Mouse (Mus musculus): ENCODE data around the gene Sec1.

DNA sequence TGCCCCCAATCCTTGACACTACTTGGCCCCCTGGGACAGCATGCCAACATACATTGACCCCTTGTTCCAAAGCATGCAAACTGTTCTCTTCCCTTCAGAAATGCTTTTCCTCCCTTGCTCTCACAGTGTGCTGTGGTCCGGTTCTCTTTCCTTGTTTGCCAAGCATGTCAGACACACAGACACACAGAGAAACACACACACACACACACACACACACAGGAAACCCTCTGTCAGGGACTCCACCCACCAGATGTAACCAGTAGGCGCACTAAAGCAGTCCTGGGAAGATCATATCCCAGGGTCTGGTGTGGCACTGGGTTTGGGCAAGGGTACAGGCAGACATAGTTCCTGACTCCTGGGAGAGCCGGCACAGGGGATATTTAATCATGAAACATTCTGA lies 7.4 kb downstream of the Sec1 start:
- no peak for TF ChIP-seq CTCF (IDR thresholded peaks at IDR 0.05; ENCODE audit: low read depth)
- TF ChIP-seq EP300 (IDR thresholded peaks at IDR 0.05; ENCODE audit: low read depth) = no peak
